ENCODE assay signal across 8 mouse cellular contexts in the genomic region with DNA sequence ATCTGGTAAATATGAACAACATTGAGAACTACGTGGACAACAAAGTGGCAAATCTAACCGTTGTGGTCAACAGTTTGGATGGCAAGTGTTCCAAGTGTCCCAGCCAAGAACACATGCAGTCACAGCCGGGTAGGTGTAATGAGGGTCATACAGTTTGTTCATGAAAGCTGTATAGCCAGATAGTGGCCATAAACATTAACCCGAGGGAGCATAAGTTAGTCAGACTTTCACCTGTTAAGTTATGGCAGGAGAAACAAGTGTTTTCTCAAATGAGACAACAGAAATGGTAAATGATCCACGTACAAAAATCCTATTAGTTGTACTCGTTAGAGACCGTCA. TPM values are rescaled to one million over a fixed set of nuclear protein-coding genes. Genes with fewer than 3 reads are reported as not detected.
A peak's percentile ranks its signal among the peaks of the same experiment; 100 is the strongest.
DNase-seq lines count a peak whose midpoint lies in the region; ATAC-seq and TF ChIP-seq lines count a peak whose summit lies in the region.

No protein-coding gene starts in this region.

- no peak for TF ChIP-seq POLR2A in MEL (IDR thresholded peaks at IDR 0.05; ENCODE audit: control insufficient read depth in 1 of 2, insufficient read depth in 1 of 2, low read depth in 1 of 2, low read length in 2 of 2, poor library complexity in 1 of 2)

- 0 out of 2 replicates have a peak, but pooled peaks cover 2% of the 10 kb centered on the region for H3K36me3 ChIP-seq in heart, embryonic 16.5 days (ENCODE audit: control insufficient read depth, insufficient read depth)
- H3K36me3 ChIP-seq in MEL (ENCODE audit: control insufficient read depth in 1 of 2, insufficient read depth in 2 of 2, low read length in 2 of 2) = peaks cover 0 to 17% of the 10 kb centered on the region in 2 experiments; a peak in 2 of 4 replicates
- no peaks in the 10 kb centered on the region for H3K36me3 ChIP-seq in hindbrain, embryonic 11.5 days (ENCODE audit: control insufficient read depth, insufficient read depth, low read length)
- H3K36me3 ChIP-seq in midbrain, embryonic 10.5 days = no peaks in the 10 kb centered on the region

- no peak for DNase-seq in heart, adult 8-10 months (ENCODE audit: low spot score)
- DNase-seq in MEL (ENCODE audit: low read depth, low spot score) = peak; percentile 40
- no peak for DNase-seq in hindbrain, embryonic 11.5 days (ENCODE audit: low spot score)
- no peak for DNase-seq in midbrain, embryonic 10.5 days (ENCODE audit: low spot score)
- no peak for DNase-seq in frontal cortex, postnatal 10 days (ENCODE audit: low spot score in 2 of 2)
- DNase-seq in cerebellum, adult 9-11 months = no peak
- no peak for DNase-seq in urinary bladder, postnatal 10 days (ENCODE audit: low spot score)

- no peaks in the 10 kb centered on the region for H3K27me3 ChIP-seq in heart, embryonic 16.5 days (ENCODE audit: control insufficient read depth, insufficient read depth, low read length)
- no peaks in the 10 kb centered on the region for H3K27me3 ChIP-seq in MEL (ENCODE audit: control insufficient read depth in 1 of 2, insufficient read depth in 2 of 2, low read length in 2 of 2)
- no peaks in the 10 kb centered on the region for H3K27me3 ChIP-seq in hindbrain, embryonic 11.5 days (ENCODE audit: control insufficient read depth, insufficient read depth, low read length)
- H3K27me3 ChIP-seq in midbrain, embryonic 10.5 days (ENCODE audit: low read depth, poor library complexity, severe bottlenecking) = peaks cover 14% of the 10 kb centered on the region

- no peak for TF ChIP-seq RAD21 in MEL (IDR thresholded peaks at IDR 0.05; ENCODE audit: low read depth, low read length)

- TF ChIP-seq CTCF in MEL (IDR thresholded peaks at IDR 0.05 in 2 of 3, conservative IDR thresholded peaks at IDR 0.05 in 1 of 3; ENCODE audit: control insufficient read depth in 1 of 3, insufficient read depth in 1 of 3, low read depth in 2 of 3, low read length in 3 of 3, poor library complexity in 1 of 3, severe bottlenecking in 1 of 3) = no peak

- peak overlapping the region; percentile 79 for H3K4me2 ChIP-seq in heart, embryonic 16.5 days (ENCODE audit: low read depth, low read length)
- peak overlapping the region; percentile 95 for H3K4me2 ChIP-seq in hindbrain, embryonic 11.5 days (replicated peaks; ENCODE audit: low read depth, low read length)

- H3K79me2 ChIP-seq in MEL (ENCODE audit: control insufficient read depth, insufficient read depth, low read length, poor library complexity) = no peaks in the 10 kb centered on the region

- TF ChIP-seq EP300 in MEL (IDR thresholded peaks at IDR 0.05; ENCODE audit: low read depth in 1 of 2, low read length in 2 of 2) = no peak; a peak in 1 of 4 replicates

- peak overlapping the region; percentile 72 for H3K27ac ChIP-seq in heart, embryonic 16.5 days (ENCODE audit: low read length)
- H3K27ac ChIP-seq in MEL (ENCODE audit: control insufficient read depth, low read depth, low read length) = no peak overlapping the region
- no peak overlapping the region for H3K27ac ChIP-seq in hindbrain, embryonic 11.5 days (ENCODE audit: low read depth, low read length)
- peak overlapping the region; percentile 86; the same call in 1 of the 2 replicates for H3K27ac ChIP-seq in midbrain, embryonic 10.5 days (replicated peaks)

- peak overlapping the region; percentile 64 for H3K4me3 ChIP-seq in heart, embryonic 16.5 days (ENCODE audit: low read length)
- H3K4me3 ChIP-seq in MEL (ENCODE audit: control insufficient read depth in 1 of 2, insufficient read depth in 1 of 2, low read depth in 2 of 2, low read length in 2 of 2) = peak overlapping the region; percentile 67 to 79
- H3K4me3 ChIP-seq in hindbrain, embryonic 11.5 days (ENCODE audit: low read depth, low read length) = peak overlapping the region; percentile 47
- H3K4me3 ChIP-seq in midbrain, embryonic 10.5 days = peak overlapping the region; percentile 67

- peaks cover 6% of the 10 kb centered on the region for H3K4me1 ChIP-seq in heart, embryonic 16.5 days (ENCODE audit: control insufficient read depth, insufficient read depth, low read length)
- H3K4me1 ChIP-seq in MEL (ENCODE audit: control insufficient read depth in 1 of 2, insufficient read depth in 2 of 2, low read length in 2 of 2) = peaks cover 7 to 22% of the 10 kb centered on the region in 2 experiments
- H3K4me1 ChIP-seq in hindbrain, embryonic 11.5 days (replicated peaks; ENCODE audit: control insufficient read depth, insufficient read depth, low read length) = peaks cover 4% of the 10 kb centered on the region; the same call in 1 of the 2 replicates
- peaks cover 16% of the 10 kb centered on the region for H3K4me1 ChIP-seq in midbrain, embryonic 10.5 days

- ATAC-seq in heart, embryonic 16.5 days (replicated peaks; ENCODE audit: extremely low read depth, insufficient read depth, low FRiP score) = no peak
- ATAC-seq in hindbrain, embryonic 11.5 days (ENCODE audit: low FRiP score) = peak; percentile 37; the same call in 1 of the 2 replicates

- peak overlapping the region; percentile 79 for H3K9ac ChIP-seq in heart, embryonic 16.5 days (ENCODE audit: low read length)
- H3K9ac ChIP-seq in MEL (ENCODE audit: control insufficient read depth, low read depth, low read length, poor library complexity, severe bottlenecking) = peak overlapping the region; percentile 69
- H3K9ac ChIP-seq in hindbrain, embryonic 11.5 days (ENCODE audit: low read depth, low read length) = no peak overlapping the region

- WGBS in heart, embryonic 16.5 days = 45% methylated on average over 7 of the region's 7 CpGs
- WGBS in hindbrain, embryonic 11.5 days = 74% methylated on average over 7 of the region's 7 CpGs
- WGBS in midbrain, embryonic 10.5 days = 74% methylated on average over 7 of the region's 7 CpGs

- H3K9me3 ChIP-seq in heart, embryonic 16.5 days (replicated peaks; ENCODE audit: control insufficient read depth, low read length) = no peaks in the 10 kb centered on the region
- no peaks in the 10 kb centered on the region for H3K9me3 ChIP-seq in MEL (replicated peaks; ENCODE audit: insufficient read depth, low read length)
- no peaks in the 10 kb centered on the region for H3K9me3 ChIP-seq in hindbrain, embryonic 11.5 days (ENCODE audit: control insufficient read depth, low read length)
- H3K9me3 ChIP-seq in midbrain, embryonic 10.5 days (replicated peaks) = no peaks in the 10 kb centered on the region

TF ChIP-seq in MEL, 35 proteins besides CTCF, POLR2A, EP300 and RAD21:
- TF ChIP-seq JUND (IDR thresholded peaks at IDR 0.05; ENCODE audit: low read depth, low read length) = 0 out of 2 replicates have a peak, but pooled peaks have one; percentile 13
- TF ChIP-seq BHLHE40 (IDR thresholded peaks at IDR 0.05; ENCODE audit: borderline replicate concordance, low read depth, low read length) = no peak

RNA-seq across cellular contexts. Expression of a gene that starts 0.7 kb away (rescaled TPM):
- polyA plus RNA-seq in heart, embryonic 16.5 days (2015; fragmentation: Nextera tagmentation; extraction: Ambion mirVana) = 32.4 and 40.2 TPM in 2 replicates
- 10 to 100 TPM; 12.4 to 23.7 (median 18.0) TPM for total RNA-seq in heart, adult 8-10 months (2022)
- 1.5 and 2.7 TPM in 2 replicates for total RNA-seq in MEL (2012; rRNA removed)
- polyA plus RNA-seq in MEL (2012; ENCODE audit: insufficient read depth in 1 of 2, insufficient read length in 2 of 2, low read depth in 1 of 2, low replicate concordance in 2 of 2, missing spikeins in 1 of 2) = 1 to 10 TPM in 1 of 2 experiments, not detected in 1; 2.8 TPM
- polyA plus RNA-seq in hindbrain, embryonic 11.5 days (2014; fragmentation: Nextera tagmentation; extraction: Ambion mirVana) = 3.5 and 4.0 TPM in 2 replicates
- 2.0 and 2.3 TPM in 2 replicates for polyA plus RNA-seq in midbrain, embryonic 10.5 days (2016; fragmentation: Nextera tagmentation; extraction: Ambion mirVana)

RNA-seq across cellular contexts. Expression of a gene that starts 51.3 kb away (rescaled TPM):
- 3.1 and 3.3 TPM in 2 replicates for polyA plus RNA-seq in heart, embryonic 16.5 days (2015; fragmentation: Nextera tagmentation; extraction: Ambion mirVana)
- total RNA-seq in heart, adult 8-10 months (2022) = 1 to 10 TPM; 2.6 to 6.0 (median 4.1) TPM
- 0.35 and 0.39 TPM in 2 replicates for total RNA-seq in MEL (2012; rRNA removed)
- under 1 TPM in 1 of 2 experiments, not detected in 1; 0.45 TPM for polyA plus RNA-seq in MEL (2012; ENCODE audit: insufficient read depth in 1 of 2, insufficient read length in 2 of 2, low read depth in 1 of 2, low replicate concordance in 2 of 2, missing spikeins in 1 of 2)
- 0.88 and 1.5 TPM in 2 replicates for polyA plus RNA-seq in hindbrain, embryonic 11.5 days (2014; fragmentation: Nextera tagmentation; extraction: Ambion mirVana)
- polyA plus RNA-seq in midbrain, embryonic 10.5 days (2016; fragmentation: Nextera tagmentation; extraction: Ambion mirVana) = 0.12 TPM in 1 of 2 replicates, not detected in the other

RNA-seq across cellular contexts. Expression of a gene that starts 51.6 kb away (rescaled TPM):
- polyA plus RNA-seq in heart, embryonic 16.5 days (2015; fragmentation: Nextera tagmentation; extraction: Ambion mirVana) = 9.1 and 9.5 TPM in 2 replicates
- 10 to 100 TPM; 20.9 to 23.3 (median 22.5) TPM for total RNA-seq in heart, adult 8-10 months (2022)
- total RNA-seq in MEL (2012; rRNA removed) = 25.7 and 28.3 TPM in 2 replicates
- polyA plus RNA-seq in MEL (2012; ENCODE audit: insufficient read depth in 1 of 2, insufficient read length in 2 of 2, low read depth in 1 of 2, low replicate concordance in 2 of 2, missing spikeins in 1 of 2) = 10 to 100 TPM in 1 of 2 experiments, not detected in 1; 20.2 TPM
- 4.7 and 5.7 TPM in 2 replicates for polyA plus RNA-seq in hindbrain, embryonic 11.5 days (2014; fragmentation: Nextera tagmentation; extraction: Ambion mirVana)
- 4.9 and 5.8 TPM in 2 replicates for polyA plus RNA-seq in midbrain, embryonic 10.5 days (2016; fragmentation: Nextera tagmentation; extraction: Ambion mirVana)

Comparison
In these comparisons a context has a peak if more than half of its experiments do, and no peak if none do; other contexts are left out.
1. H3K27ac ChIP-seq: peak in heart, embryonic 16.5 days (single experiment) and midbrain, embryonic 10.5 days (single experiment); none in MEL (single experiment) and hindbrain, embryonic 11.5 days (single experiment).
2. Peak in every context shown above with its lines, with median percentiles within 50 percentile points of each other: H3K4me3 ChIP-seq.